Mouse (Mus musculus) cerebellum, postnatal 10 days (tissue): ENCODE data around the gene Cbx3.
"Not testable (repeated sequence)": the region's sequence is repeated elsewhere in the genome, so short reads cannot be mapped to it uniquely, and the experiment has no call there.

Experiments used
- DNase-seq, 2 experiments: peaks; one replicate each; pipeline ENCODE4 v3.0.0; 2021; ENCODE audit warnings: mixed read lengths in 2 of 2

The Cbx3 gene

DNA sequence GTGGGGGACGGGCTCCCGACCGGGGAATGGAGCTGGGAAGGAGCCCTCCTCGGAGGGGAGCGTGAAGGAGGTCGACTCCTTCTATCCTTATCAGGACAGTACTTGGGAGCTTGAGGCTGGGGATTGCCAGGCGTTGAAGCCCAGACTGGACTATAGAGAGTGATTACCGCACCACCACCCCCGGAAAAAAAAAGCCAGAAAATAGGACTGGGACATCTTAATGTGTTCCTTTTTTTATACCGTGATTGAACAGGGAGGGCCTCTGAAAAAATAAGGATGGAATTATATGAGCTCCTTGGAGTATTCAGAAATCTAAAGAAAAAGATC is 982 bp downstream of the Cbx3 start:
- no peak for DNase-seq

GRCm38 (mm10) chr6:51471782-51472181 is 1.6 kb downstream of the Cbx3 start:
- DNase-seq: peak; percentile 43 to 46

- DNase-seq: no peak
Observed at GRCm38 (mm10) chr6:51472213-51472612, 2.1 kb downstream of the Cbx3 start.

DNA sequence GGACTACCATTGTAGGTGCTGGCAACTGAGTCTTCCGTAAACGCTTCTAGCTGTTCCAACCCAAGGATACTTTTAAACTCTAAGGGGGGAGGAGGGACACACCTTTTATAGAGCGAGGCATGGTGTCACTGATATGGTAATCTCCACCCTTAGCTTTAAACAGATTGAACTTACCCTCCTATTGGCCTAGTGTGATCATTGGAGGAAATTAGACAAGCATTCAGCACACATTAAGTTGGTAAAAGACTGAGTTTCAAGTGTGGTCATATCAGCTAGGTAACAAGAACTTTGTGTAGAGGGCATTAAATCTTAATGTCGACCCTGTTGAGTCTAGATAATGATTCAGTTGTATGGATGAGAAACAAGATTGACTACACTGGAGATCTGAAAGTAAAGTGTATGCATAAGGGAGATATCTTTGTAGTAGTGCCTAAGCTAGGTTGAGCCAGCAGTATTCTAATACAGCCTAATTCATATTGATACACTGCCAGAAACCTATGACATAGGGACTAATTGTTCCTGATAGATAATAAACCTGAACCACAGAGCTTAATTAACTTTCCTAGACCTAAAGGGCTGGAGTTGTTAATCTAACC is 9.1 kb downstream of the Cbx3 start:
- DNase-seq: no peak

DNA sequence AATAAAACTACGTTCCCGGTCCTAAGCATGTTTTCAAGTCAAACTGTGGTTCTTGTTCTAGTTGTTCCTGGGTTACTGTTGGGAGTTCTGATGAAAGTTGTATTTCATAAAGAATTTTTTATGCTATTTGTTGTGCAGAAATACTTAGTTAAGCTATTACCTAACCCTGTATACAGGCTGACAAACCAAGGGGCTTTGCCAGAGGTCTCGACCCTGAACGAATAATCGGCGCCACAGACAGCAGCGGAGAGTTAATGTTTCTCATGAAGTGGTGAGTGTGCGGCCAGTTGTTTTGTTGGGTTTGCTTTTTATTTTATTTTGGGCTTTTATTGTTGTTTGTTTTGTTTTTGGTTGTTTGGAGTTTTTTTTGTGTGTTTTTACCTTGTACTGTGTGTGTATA is 11.4 kb downstream of the Cbx3 start:
- no peak for DNase-seq

- no peak for DNase-seq
Observed at GRCm38 (mm10) chr6:51483861-51484260, 13.7 kb downstream of the Cbx3 start.

DNA sequence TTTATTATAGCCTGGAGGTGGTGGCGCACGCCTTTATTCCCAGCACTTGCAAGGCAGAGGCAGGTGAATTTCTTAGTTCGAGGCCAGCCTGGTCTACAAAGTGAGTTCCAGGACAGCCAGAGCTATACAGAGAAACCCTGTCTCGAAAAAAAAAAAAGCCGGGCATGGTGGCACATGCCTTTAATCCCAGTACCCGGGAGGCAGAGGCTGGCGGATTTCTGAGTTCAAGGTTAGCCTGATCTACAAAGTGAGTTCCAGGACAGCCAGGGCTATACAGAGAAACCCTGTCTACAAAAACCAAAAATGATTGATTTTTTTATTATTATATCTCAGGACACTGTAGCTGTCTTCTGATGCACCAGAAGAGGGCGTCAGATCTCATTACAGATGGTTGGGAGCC is 14.4 kb downstream of the Cbx3 start:
- DNase-seq: not testable (repeated sequence)

GRCm38 (mm10) chr6:51485646-51486045 is 15.5 kb downstream of the Cbx3 start:
- DNase-seq: no peak

DNA sequence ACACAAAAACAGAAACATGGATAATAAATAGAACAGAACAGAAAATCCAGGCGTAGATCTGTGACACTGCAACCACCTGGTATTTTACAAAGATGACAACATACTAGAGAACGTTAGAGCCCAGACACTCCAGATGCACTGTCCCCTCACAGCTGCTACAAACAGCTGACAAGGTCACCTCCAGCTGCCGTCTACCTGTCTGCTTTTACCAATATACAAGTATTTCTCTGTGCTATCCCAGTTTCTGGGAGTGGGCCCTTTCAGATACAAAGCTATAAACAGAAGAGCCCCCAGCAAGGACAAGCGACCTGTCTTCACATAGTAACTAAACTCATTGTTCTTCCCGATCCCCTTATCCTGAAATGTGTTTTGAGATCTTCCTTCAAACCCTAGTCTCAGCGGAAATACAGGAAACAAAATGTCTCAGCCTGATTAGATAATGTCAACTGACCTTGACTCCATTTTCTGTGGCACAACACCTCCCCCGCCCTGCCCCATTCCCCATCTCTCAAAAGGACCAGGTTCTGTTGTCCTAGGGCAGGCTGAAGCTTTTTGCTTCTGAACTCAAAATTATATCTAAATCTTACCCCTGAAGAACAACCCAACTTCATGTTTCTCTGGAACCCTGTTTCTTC is 16.0 kb downstream of the Cbx3 start:
- DNase-seq: no peak

- no peak for DNase-seq
Observed at GRCm38 (mm10) chr6:51486731-51487130, 16.6 kb downstream of the Cbx3 start.

DNA sequence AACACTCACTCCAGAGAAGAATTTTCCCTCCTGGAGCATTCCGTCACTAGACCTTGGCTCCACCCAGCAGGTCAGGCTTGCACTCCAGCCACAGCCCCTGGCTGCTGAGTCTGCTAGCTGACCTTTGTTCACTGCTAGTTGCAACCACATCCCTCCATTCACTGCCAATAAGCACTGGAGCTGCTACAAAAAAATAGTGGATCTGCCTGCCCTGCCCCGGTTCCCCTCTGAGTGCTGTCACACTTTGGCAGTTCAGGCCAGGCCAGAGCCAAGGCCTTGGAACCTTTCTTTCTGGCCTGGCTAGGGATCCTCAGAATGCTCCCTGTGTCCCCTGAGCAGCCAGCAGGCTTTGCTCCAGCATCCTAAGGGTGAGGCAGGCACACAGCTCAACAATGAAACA is 19.6 kb downstream of the Cbx3 start:
- peak; percentile 68 to 81 for DNase-seq

- no peak for DNase-seq
Observed at GRCm38 (mm10) chr6:51497321-51498111, 27.4 kb downstream of the Cbx3 start.

DNA sequence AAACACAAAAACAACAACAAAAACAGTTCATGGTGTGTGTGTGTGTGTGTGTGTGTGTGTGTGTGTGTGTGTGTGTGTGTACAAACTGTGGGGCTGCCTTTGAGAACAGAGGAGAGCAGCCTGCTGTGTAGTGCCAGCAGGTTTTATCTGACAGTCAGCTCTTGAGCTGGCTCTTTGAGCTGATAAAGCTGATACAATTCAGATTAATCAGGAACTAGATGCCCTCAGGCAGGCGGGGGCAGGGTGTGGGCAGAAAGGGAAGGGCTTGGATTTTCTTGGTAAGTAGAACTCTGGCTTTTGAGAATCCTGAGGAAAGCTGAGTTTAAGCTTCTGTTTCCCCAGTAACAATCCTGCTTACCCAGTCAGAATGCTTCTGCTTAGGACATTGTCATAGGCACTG is 35.5 kb downstream of the Cbx3 start:
- no peak for DNase-seq

GRCm38 (mm10) chr6:51507556-51507955 is 37.4 kb downstream of the Cbx3 start:
- DNase-seq: no peak

- DNase-seq: peak; percentile 84 to 86
Observed at GRCm38 (mm10) chr6:51508750-51509648, 38.8 kb downstream of the Cbx3 start.

- DNase-seq: peak; percentile 65 to 78
Observed at GRCm38 (mm10) chr6:51510094-51510493, 39.9 kb downstream of the Cbx3 start.

DNA sequence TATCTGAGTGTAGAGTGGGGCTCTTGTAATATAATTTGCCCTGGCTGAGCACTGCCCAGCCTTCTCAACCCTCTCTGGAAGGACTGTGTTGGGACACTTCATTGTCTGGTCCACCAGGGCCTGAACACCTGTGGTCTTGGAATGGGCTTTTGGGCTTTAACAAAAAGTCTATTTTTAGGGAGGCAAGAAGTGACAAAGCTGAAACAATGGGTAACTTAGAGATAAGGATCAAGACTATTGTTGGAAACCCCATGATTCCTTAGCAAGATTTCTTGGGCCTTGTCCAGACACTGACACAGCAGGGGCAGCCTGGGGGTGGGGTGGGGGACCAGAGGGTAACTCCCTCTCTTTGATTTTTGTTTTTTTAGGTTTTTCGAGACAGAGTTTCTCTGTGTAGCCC is 40.8 kb downstream of the Cbx3 start:
- DNase-seq: no peak

DNA sequence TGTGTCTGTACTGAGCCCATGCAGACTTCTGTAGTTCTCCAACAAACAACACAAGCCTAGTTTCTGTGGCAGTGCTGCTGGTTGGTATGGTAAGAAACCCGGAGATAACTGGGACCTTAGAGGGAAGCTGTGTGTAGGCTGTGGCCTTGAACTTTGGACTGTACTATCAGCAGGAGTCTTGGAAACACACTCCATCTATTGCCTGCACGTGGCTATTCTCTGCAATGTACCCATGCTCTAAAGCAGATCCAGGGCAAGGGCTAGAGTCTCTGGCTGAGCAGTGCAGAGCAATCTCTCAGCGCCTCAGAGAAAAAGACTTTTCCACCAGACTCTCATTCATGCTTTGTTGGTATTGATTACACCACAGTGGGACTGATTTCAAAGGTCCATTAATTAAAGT is 43.6 kb downstream of the Cbx3 start:
- DNase-seq: no peak

- DNase-seq: no peak
Observed at GRCm38 (mm10) chr6:51514860-51515259, 44.7 kb downstream of the Cbx3 start.

GRCm38 (mm10) chr6:51523310-51523709 is 53.1 kb downstream of the Cbx3 start:
- DNase-seq: peak in 1 of 2 experiments; percentile 25

DNA sequence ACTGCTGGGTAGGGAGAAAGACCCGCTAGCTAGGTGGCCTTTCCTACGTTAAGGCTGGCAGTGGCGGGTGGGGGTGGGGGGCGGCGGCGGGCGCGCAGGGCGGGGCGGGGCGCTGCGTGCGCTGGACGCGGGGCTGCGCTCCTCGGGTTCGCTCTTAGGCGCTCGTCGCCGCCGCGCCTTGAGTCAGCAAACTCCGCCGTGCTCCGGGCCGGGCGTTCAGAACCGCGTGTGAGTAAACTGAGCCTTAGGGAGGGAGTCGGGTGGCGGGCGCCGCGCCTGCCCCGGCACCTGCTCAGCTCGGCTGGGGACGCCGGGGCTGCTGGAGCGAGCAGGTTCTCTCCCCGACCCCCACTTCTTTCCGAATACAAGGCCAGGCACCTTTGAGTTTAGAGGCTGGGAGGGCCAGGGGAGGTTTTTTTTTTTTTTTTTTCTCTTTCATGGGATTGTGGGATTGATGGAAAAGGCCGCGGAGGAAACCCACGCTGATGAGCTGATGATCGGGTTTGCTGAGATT is 53.7 kb downstream of the Cbx3 start, which contains the start of gene Snx10:
Gene Snx10 (plus strand): TSS at position 95 of the 514 bp plus-strand sequence.
- peak; percentile 70 to 74 for DNase-seq

- DNase-seq: peak; percentile 65 to 75
Observed at GRCm38 (mm10) chr6:51524321-51524931, 54.3 kb downstream of the Cbx3 start.
